ENCODE assay signal across 11 mouse cellular contexts in genomic region chr5:66398530-66399263, GRCm38 (mm10).
DNase-seq lines count a peak whose midpoint lies in the region; ATAC-seq lines count a peak whose summit lies in the region.
"Had no signal": no experiment of that assay in that cellular context is flagged by ENCODE, and none has a peak within 500 bp of the region (broad histone marks: within the 10 kb centered on the region; RNA-seq: fewer than 3 reads in every experiment).

No protein-coding gene starts in this region.

- no peaks in the 10 kb centered on the region for H3K9me3 ChIP-seq in heart, embryonic 14.5 days (ENCODE audit: control insufficient read depth, low read length)
- no peaks in the 10 kb centered on the region for H3K9me3 ChIP-seq in heart, embryonic 16.5 days (replicated peaks; ENCODE audit: control insufficient read depth, low read length)
- H3K9me3 ChIP-seq in stomach, embryonic 14.5 days (ENCODE audit: control insufficient read depth, low read depth, low read length), result no peaks in the 10 kb centered on the region
- H3K9me3 ChIP-seq: hindbrain, embryonic 10.5 days had no signal

- H3K27ac ChIP-seq in heart, embryonic 14.5 days (replicated peaks in 1 of 2; ENCODE audit: control insufficient read depth in 1 of 2, insufficient read depth in 1 of 2, low read depth in 2 of 2, low read length in 2 of 2), result peak overlapping the region; percentile 22 to 41; a peak in 2 of 4 replicates
- 0 out of 2 replicates have a peak overlapping the region, but pooled peaks have one; percentile 9 for H3K27ac ChIP-seq in heart, embryonic 16.5 days (ENCODE audit: low read length)
- 0 out of 2 replicates have a peak overlapping the region, but pooled peaks have one; percentile 15 for H3K27ac ChIP-seq in stomach, embryonic 14.5 days (ENCODE audit: low read length)
- H3K27ac ChIP-seq: hindbrain, embryonic 10.5 days had no signal

- 66% methylated on average over 5 of the region's 5 CpGs for WGBS in heart, embryonic 14.5 days
- 74% methylated on average over 5 of the region's 5 CpGs for WGBS in heart, embryonic 16.5 days
- WGBS in stomach, embryonic 14.5 days, result 72% methylated on average over 5 of the region's 5 CpGs

- no peak for DNase-seq in heart, adult 18-20 months
- DNase-seq in kidney, adult 8-10 months, result peak; percentile 71 to 76
- DNase-seq in urinary bladder, adult 18-20 months (ENCODE audit: low spot score in 2 of 2), result no peak
- DNase-seq in left cerebral cortex, postnatal 10 days (ENCODE audit: extremely low spot score in 1 of 2, low spot score in 2 of 2), result no peak
- DNase-seq: adrenal gland, postnatal 25 days; lung, adult 18-20 months had no signal

- H3K9ac ChIP-seq in heart, embryonic 14.5 days (ENCODE audit: low read length), result no peak overlapping the region
- no peak overlapping the region for H3K9ac ChIP-seq in heart, embryonic 16.5 days (ENCODE audit: low read length)
- H3K9ac ChIP-seq in stomach, embryonic 14.5 days (replicated peaks; ENCODE audit: low read depth, low read length), result no peak overlapping the region

- H3K4me2 ChIP-seq in heart, embryonic 14.5 days (ENCODE audit: low read length), result no peak overlapping the region
- H3K4me2 ChIP-seq in heart, embryonic 16.5 days (ENCODE audit: low read depth, low read length), result no peak overlapping the region
- no peak overlapping the region for H3K4me2 ChIP-seq in stomach, embryonic 14.5 days (replicated peaks; ENCODE audit: low read depth, low read length)

- no peak overlapping the region for H3K4me3 ChIP-seq in heart, embryonic 14.5 days (ENCODE audit: control insufficient read depth in 1 of 2, insufficient read depth in 1 of 2, low read depth in 1 of 2, low read length in 2 of 2)
- no peak overlapping the region for H3K4me3 ChIP-seq in heart, embryonic 16.5 days (ENCODE audit: low read length)
- no peak overlapping the region for H3K4me3 ChIP-seq in stomach, embryonic 14.5 days (ENCODE audit: low read depth, low read length)
- H3K4me3 ChIP-seq: hindbrain, embryonic 10.5 days; myocyte had no signal

- intact Hi-C loops in left cerebral cortex, postnatal 10 days (cut with DNase I), result no loop called here

- H3K36me3 ChIP-seq in heart, embryonic 14.5 days (ENCODE audit: control insufficient read depth, insufficient read depth, low read length), result 0 out of 2 replicates have a peak, but pooled peaks cover 3% of the 10 kb centered on the region
- H3K36me3 ChIP-seq in heart, embryonic 16.5 days (ENCODE audit: control insufficient read depth, insufficient read depth), result no peaks in the 10 kb centered on the region
- no peaks in the 10 kb centered on the region for H3K36me3 ChIP-seq in stomach, embryonic 14.5 days (ENCODE audit: control insufficient read depth, insufficient read depth, low read length)
- H3K36me3 ChIP-seq: hindbrain, embryonic 10.5 days had no signal

- no peaks in the 10 kb centered on the region for H3K27me3 ChIP-seq in heart, embryonic 14.5 days (ENCODE audit: control insufficient read depth, insufficient read depth, low read length)
- H3K27me3 ChIP-seq in heart, embryonic 16.5 days (ENCODE audit: control insufficient read depth, insufficient read depth, low read length), result no peaks in the 10 kb centered on the region
- H3K27me3 ChIP-seq in stomach, embryonic 14.5 days (ENCODE audit: control insufficient read depth, insufficient read depth, low read length), result no peaks in the 10 kb centered on the region

- no peak for ATAC-seq in heart, embryonic 14.5 days (ENCODE audit: insufficient number of reproducible peaks, insufficient read depth, low FRiP score, low read depth)
- ATAC-seq in heart, embryonic 16.5 days (replicated peaks; ENCODE audit: extremely low read depth, insufficient read depth, low FRiP score), result no peak
- 0 out of 2 replicates have a peak, but pooled peaks have one; percentile 58 for ATAC-seq in stomach, embryonic 14.5 days (ENCODE audit: insufficient number of reproducible peaks, insufficient read depth, low FRiP score, low read depth)

- peaks cover 3 to 25% of the 10 kb centered on the region in 2 experiments; a peak in 3 of 4 replicates for H3K4me1 ChIP-seq in heart, embryonic 14.5 days (ENCODE audit: control insufficient read depth in 2 of 2, insufficient read depth in 2 of 2, low read length in 2 of 2)
- H3K4me1 ChIP-seq in heart, embryonic 16.5 days (ENCODE audit: control insufficient read depth, insufficient read depth, low read length), result peaks cover 28% of the 10 kb centered on the region
- no peaks in the 10 kb centered on the region for H3K4me1 ChIP-seq in stomach, embryonic 14.5 days (ENCODE audit: control insufficient read depth, insufficient read depth, low read length)

Comparison
In these comparisons a context has a peak if more than half of its experiments do, and no peak if none do; other contexts are left out.
1. DNase-seq: peak in kidney, adult 8-10 months (2 of 2); none in heart, adult 18-20 months (0 of 2), urinary bladder, adult 18-20 months (0 of 2) and left cerebral cortex, postnatal 10 days (0 of 2).
2. Peak in every context shown above with its lines, with median percentiles within 50 percentile points of each other: H3K27ac ChIP-seq.